Mouse (Mus musculus) midbrain, embryonic 10.5 days (tissue): ENCODE data around the gene Zfp553. TPM values are rescaled to one million over a fixed set of nuclear protein-coding genes. Genes with fewer than 3 reads are reported as not detected.

Experiments used
- DNase-seq: peaks from one replicate; pipeline ENCODE4 v3.0.0-alpha.2; 2017; ENCODE audit warnings: low spot score
- H3K27ac ChIP-seq: fragments of 300-500 bp; sonication (generic); replicated peaks from 2 replicates; pipeline ENCODE4 v1.5.1; 2016; ENCODE audit warnings: mild to moderate bottlenecking
- H3K27me3 ChIP-seq: fragments of 300-500 bp; sonication (generic); 2 replicates; pipeline ENCODE4 v1.6.1; 2016; ENCODE audit warnings: low read depth, mild to moderate bottlenecking; ENCODE audit not compliant: poor library complexity, severe bottlenecking
- H3K36me3 ChIP-seq: fragments of 300-500 bp; sonication (generic); 2 replicates; pipeline ENCODE4 v1.6.1; 2016; ENCODE audit warnings: mild to moderate bottlenecking, moderate library complexity
- H3K4me1 ChIP-seq: fragments of 300-500 bp; sonication (generic); 2 replicates; pipeline ENCODE4 v1.6.1; 2016
- H3K4me3 ChIP-seq: fragments of 300-500 bp; sonication (generic); 2 replicates; pipeline ENCODE4 v1.5.1; 2016; ENCODE audit warnings: mild to moderate bottlenecking, moderate library complexity
- H3K9me3 ChIP-seq: fragments of 300-500 bp; sonication (generic); replicated peaks from 2 replicates; pipeline ENCODE4 v1.6.1; 2016; ENCODE audit warnings: mild to moderate bottlenecking
- WGBS: fragments of 180-500 bp; shearing (Covaris S2); methylation state at CpG from one replicate; pipeline ENCODE4 v1.1.7; 2016; 5-methylcytosine and 5-hydroxymethylcytosine counted together
- polyA plus RNA-seq: library from polyadenylated mRNA; unstranded; fragments of >200 nt; fragmentation: Nextera tagmentation; extraction: Ambion mirVana; gene quantifications from 2 replicates; pipeline ENCODE4 v1.2.1, GENCODE M21; 2016

The Zfp553 gene
- 75.4 and 78.6 TPM in 2 replicates for polyA plus RNA-seq

- DNase-seq = peak; percentile 93
- H3K27me3 ChIP-seq = no peaks in the 10 kb centered on the region
- H3K4me1 ChIP-seq = peaks cover 40% of the 10 kb centered on the region
- H3K4me3 ChIP-seq = peak within 1 kb of the TSS; percentile 98
- peaks cover 24% of the 10 kb centered on the region for H3K9me3 ChIP-seq
- peaks cover 71% of the 10 kb centered on the region for H3K36me3 ChIP-seq
- H3K27ac ChIP-seq = peak within 1 kb of the TSS; percentile 100
- WGBS = under 1% methylated on average over 64 of the region's 64 CpGs
Observed at GRCm38 (mm10) chr7:127232622-127233367, at the start of gene Zfp553, which contains the start of gene Sept1. Zfp553 (plus strand) TSS chr7:127233061. Sept1 (minus strand) TSS chr7:127233130.

- no peaks in the 10 kb centered on the region for H3K4me1 ChIP-seq
- H3K4me3 ChIP-seq = no peak overlapping the region
- DNase-seq = no peak
- no peaks in the 10 kb centered on the region for H3K27me3 ChIP-seq
- no peaks in the 10 kb centered on the region for H3K36me3 ChIP-seq
- no peaks in the 10 kb centered on the region for H3K9me3 ChIP-seq
- 84% methylated on average over 8 of the region's 8 CpGs for WGBS
- H3K27ac ChIP-seq = no peak overlapping the region
Observed at GRCm38 (mm10) chr7:127183345-127183744, 49.5 kb upstream of the Zfp553 start.

- H3K27ac ChIP-seq = no peak overlapping the region
- WGBS = 79% methylated on average over 6 of the region's 6 CpGs
- H3K27me3 ChIP-seq = no peaks in the 10 kb centered on the region
- no peaks in the 10 kb centered on the region for H3K36me3 ChIP-seq
- no peaks in the 10 kb centered on the region for H3K4me1 ChIP-seq
- no peak for DNase-seq
- H3K9me3 ChIP-seq = no peaks in the 10 kb centered on the region
- H3K4me3 ChIP-seq = no peak overlapping the region
Observed at GRCm38 (mm10) chr7:127183828-127184227, 49.0 kb upstream of the Zfp553 start.

GRCm38 (mm10) chr7:127184720-127185119 is 48.1 kb upstream of the Zfp553 start:
- Histone ChIP-seq H3K4me1 (no peaks in the 10 kb centered on the region), H3K9me3 (no peaks in the 10 kb centered on the region), H3K36me3 (no peaks in the 10 kb centered on the region), H3K27ac (no peak overlapping the region), H3K27me3 (no peaks in the 10 kb centered on the region), H3K4me3 (no peak overlapping the region)
- WGBS = 67% methylated on average over 1 of the region's 1 CpGs
- no peak for DNase-seq

GRCm38 (mm10) chr7:127185601-127186000 is 47.3 kb upstream of the Zfp553 start:
- WGBS = 72% methylated on average over 3 of the region's 3 CpGs

GRCm38 (mm10) chr7:127187351-127187750 is 45.5 kb upstream of the Zfp553 start:
- Histone ChIP-seq H3K36me3 (peaks cover 21% of the 10 kb centered on the region), H3K4me3 (no peak overlapping the region), H3K27me3 (no peaks in the 10 kb centered on the region), H3K27ac (no peak overlapping the region), H3K4me1 (no peaks in the 10 kb centered on the region), H3K9me3 (no peaks in the 10 kb centered on the region)
- 73% methylated on average over 10 of the region's 10 CpGs for WGBS
- DNase-seq = no peak

More at GRCm38 (mm10) chr7:127185601-127186000, 47.3 kb upstream of the Zfp553 start:
- no peak overlapping the region for H3K27ac ChIP-seq
- no peak for DNase-seq
- no peak overlapping the region for H3K4me3 ChIP-seq
- no peaks in the 10 kb centered on the region for H3K9me3 ChIP-seq
- H3K27me3 ChIP-seq = no peaks in the 10 kb centered on the region
- H3K36me3 ChIP-seq = peaks cover 4% of the 10 kb centered on the region
- no peaks in the 10 kb centered on the region for H3K4me1 ChIP-seq

- H3K36me3 ChIP-seq = peaks cover 33% of the 10 kb centered on the region
- no peaks in the 10 kb centered on the region; the same call in 1 of the 2 replicates for H3K4me1 ChIP-seq
- WGBS = 88% methylated on average over 17 of the region's 17 CpGs
- no peaks in the 10 kb centered on the region for H3K9me3 ChIP-seq
- no peaks in the 10 kb centered on the region for H3K27me3 ChIP-seq
- no peak overlapping the region for H3K4me3 ChIP-seq
- no peak for DNase-seq
- no peak overlapping the region for H3K27ac ChIP-seq
Observed at GRCm38 (mm10) chr7:127188305-127189276, 44.3 kb upstream of the Zfp553 start.

GRCm38 (mm10) chr7:127190672-127191071 is 42.2 kb upstream of the Zfp553 start:
- WGBS = 90% methylated on average over 6 of the region's 6 CpGs
- Histone ChIP-seq H3K27ac (no peak overlapping the region), H3K36me3 (peaks cover 47% of the 10 kb centered on the region), H3K4me1 (peaks cover 15% of the 10 kb centered on the region), H3K27me3 (no peaks in the 10 kb centered on the region), H3K9me3 (no peaks in the 10 kb centered on the region), H3K4me3 (no peak overlapping the region)
- DNase-seq = no peak

- H3K27ac ChIP-seq = no peak overlapping the region
- peaks cover 26% of the 10 kb centered on the region for H3K4me1 ChIP-seq
- no peak overlapping the region for H3K4me3 ChIP-seq
- H3K27me3 ChIP-seq = no peaks in the 10 kb centered on the region
- 91% methylated on average over 5 of the region's 5 CpGs for WGBS
- peaks cover 60% of the 10 kb centered on the region for H3K36me3 ChIP-seq
- DNase-seq = no peak
- no peaks in the 10 kb centered on the region for H3K9me3 ChIP-seq
Observed at GRCm38 (mm10) chr7:127192989-127193388, 39.9 kb upstream of the Zfp553 start.

- peak overlapping the region; percentile 94; the same call in 1 of the 2 replicates for H3K27ac ChIP-seq
- peaks cover 26% of the 10 kb centered on the region for H3K4me1 ChIP-seq
- H3K27me3 ChIP-seq = no peaks in the 10 kb centered on the region
- H3K4me3 ChIP-seq = peak overlapping the region; percentile 80
- WGBS = 93% methylated on average over 17 of the region's 17 CpGs
- H3K36me3 ChIP-seq = peaks cover 71% of the 10 kb centered on the region
- no peaks in the 10 kb centered on the region for H3K9me3 ChIP-seq
- no peak for DNase-seq
Observed at GRCm38 (mm10) chr7:127194011-127194632, 38.7 kb upstream of the Zfp553 start.

- Histone ChIP-seq H3K4me1 (peaks cover 26% of the 10 kb centered on the region), H3K27me3 (no peaks in the 10 kb centered on the region), H3K4me3 (peak overlapping the region; percentile 80), H3K27ac (peak overlapping the region; percentile 94), H3K36me3 (peaks cover 76% of the 10 kb centered on the region), H3K9me3 (no peaks in the 10 kb centered on the region)
- no peak for DNase-seq
- WGBS = 83% methylated on average over 7 of the region's 7 CpGs
Observed at GRCm38 (mm10) chr7:127194633-127195029, 38.2 kb upstream of the Zfp553 start.

- peaks cover 82% of the 10 kb centered on the region for H3K36me3 ChIP-seq
- H3K4me3 ChIP-seq = peak within 1 kb of the TSS; percentile 80
- peaks cover 26% of the 10 kb centered on the region for H3K4me1 ChIP-seq
- H3K27ac ChIP-seq = peak within 1 kb of the TSS; percentile 94
- under 1% methylated on average over 51 of the region's 51 CpGs for WGBS
- DNase-seq = peak; percentile 97
- no peaks in the 10 kb centered on the region for H3K27me3 ChIP-seq
- H3K9me3 ChIP-seq = no peaks in the 10 kb centered on the region
Observed at GRCm38 (mm10) chr7:127195544-127196295, 37.1 kb upstream of the Zfp553 start, which contains the start of gene Cd2bp2. Cd2bp2 (minus strand) TSS chr7:127196050.
